Mouse (Mus musculus): ENCODE measurements around the gene Gapdhs. TPM values are rescaled to one million over a fixed set of nuclear protein-coding genes. Genes with fewer than 3 reads are reported as not detected.
A peak's percentile ranks its signal among the peaks of the same experiment; 100 is the strongest.
"Not testable (repeated sequence)": the region's sequence is repeated elsewhere in the genome, so short reads cannot be mapped to it uniquely, and the experiment has no call there.

Gapdhs gene
- 0.57 and 0.59 TPM in 2 replicates for polyA plus RNA-seq (2014; fragmentation: Nextera tagmentation; extraction: Ambion mirVana)

DNA sequence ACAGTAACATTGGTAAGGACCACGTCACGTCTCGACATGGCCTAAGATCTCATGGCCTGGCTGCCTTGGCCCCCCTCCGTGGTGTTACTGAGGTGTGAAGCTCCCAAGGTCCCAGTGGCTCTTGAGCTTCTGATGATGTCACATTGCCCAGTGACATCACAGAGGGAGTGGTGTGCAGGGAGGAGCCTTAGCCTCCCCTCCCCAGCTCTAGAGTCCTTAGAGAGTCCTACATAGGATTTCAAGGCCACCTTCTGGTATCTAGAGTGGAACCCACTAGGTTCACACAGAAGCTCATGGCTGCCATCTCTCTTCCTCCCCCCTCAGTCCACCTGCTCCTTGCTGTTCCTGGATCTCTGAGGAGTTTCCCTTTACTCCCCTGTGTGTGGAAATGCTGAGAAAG, at the start of gene Gapdhs:
Gapdhs (minus strand) TSS at position 65 of the 400 bp plus-strand sequence.
- not testable (repeated sequence) for H3K9me3 ChIP-seq (replicated peaks; ENCODE audit: control insufficient read depth, low read length); H3K27me3 ChIP-seq (replicated peaks; ENCODE audit: control insufficient read depth, insufficient read depth, low read length); DNase-seq (ENCODE audit: low spot score); H3K4me3 ChIP-seq (ENCODE audit: low read depth, low read length); H3K36me3 ChIP-seq (ENCODE audit: control insufficient read depth, insufficient read depth, low read length); H3K9ac ChIP-seq (ENCODE audit: low read length); H3K4me1 ChIP-seq (ENCODE audit: control insufficient read depth, insufficient read depth, low read length); H3K27ac ChIP-seq (ENCODE audit: low read depth, low read length); H3K4me2 ChIP-seq (ENCODE audit: low read length); ATAC-seq
- no CpG with 5 or more reads among the region's 4 CpGs for WGBS

DNA sequence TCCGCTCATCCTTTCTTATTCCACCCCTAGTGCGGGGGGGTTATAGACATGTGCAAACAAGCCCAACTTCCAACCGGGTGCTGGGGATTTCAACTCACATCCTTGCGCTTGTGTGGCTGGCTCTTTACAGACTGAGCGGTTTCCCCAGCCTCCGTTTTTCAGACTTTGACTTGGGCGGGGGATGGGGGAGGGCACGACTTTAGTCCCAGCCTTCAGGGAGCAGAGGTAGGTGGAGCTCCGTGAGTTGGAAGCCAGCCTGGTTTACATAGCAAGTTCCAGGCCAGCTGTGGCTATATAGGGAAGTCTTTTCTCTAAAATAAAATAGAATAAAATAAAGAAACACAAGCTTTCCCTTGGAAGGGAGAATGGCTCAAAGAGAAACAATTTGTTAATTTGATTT, 48.4 kb upstream of the Gapdhs start:
- WGBS = 28% methylated on average over 9 of the region's 9 CpGs
- Histone ChIP-seq H3K4me2 (ENCODE audit: low read length) (no peak overlapping the region), H3K27me3 (replicated peaks; ENCODE audit: control insufficient read depth, insufficient read depth, low read length) (no peaks in the 10 kb centered on the region), H3K9ac (ENCODE audit: low read length) (no peak overlapping the region), H3K9me3 (replicated peaks; ENCODE audit: control insufficient read depth, low read length) (no peaks in the 10 kb centered on the region), H3K27ac (ENCODE audit: low read depth, low read length) (no peak overlapping the region), H3K4me1 (ENCODE audit: control insufficient read depth, insufficient read depth, low read length) (no peaks in the 10 kb centered on the region), H3K4me3 (ENCODE audit: low read depth, low read length) (no peak overlapping the region), H3K36me3 (ENCODE audit: control insufficient read depth, insufficient read depth, low read length) (no peaks in the 10 kb centered on the region)
- DNase-seq (ENCODE audit: low spot score) (no peak), ATAC-seq (no peak)

DNA sequence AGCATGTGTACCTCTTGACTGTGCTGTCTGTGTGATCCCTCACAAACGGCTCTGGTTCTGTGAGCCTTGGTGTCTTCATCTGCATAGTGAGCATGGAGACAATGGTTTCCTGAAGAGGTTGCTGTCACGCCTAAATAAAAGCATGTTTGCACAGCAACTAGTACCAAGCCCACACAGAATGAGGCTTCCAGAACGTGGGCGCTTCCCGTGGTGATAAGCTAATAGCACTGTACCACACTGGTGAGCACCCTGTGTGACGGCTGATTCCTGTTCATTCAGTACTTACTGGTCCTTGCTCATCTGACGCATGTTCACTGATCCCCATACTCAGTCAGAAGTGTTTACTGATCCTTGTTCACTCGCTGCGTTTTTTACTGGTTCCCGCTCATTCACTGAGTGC, 46.7 kb upstream of the Gapdhs start:
- H3K9ac ChIP-seq (ENCODE audit: low read length) = no peak overlapping the region
- H3K4me3 ChIP-seq (ENCODE audit: low read depth, low read length) = no peak overlapping the region
- DNase-seq (ENCODE audit: low spot score) (no peak), ATAC-seq (no peak)
- 81% methylated on average over 10 of the region's 10 CpGs for WGBS
- H3K27me3 ChIP-seq (replicated peaks; ENCODE audit: control insufficient read depth, insufficient read depth, low read length) = no peaks in the 10 kb centered on the region
- H3K4me2 ChIP-seq (ENCODE audit: low read length) = no peak overlapping the region
- no peaks in the 10 kb centered on the region for H3K36me3 ChIP-seq (ENCODE audit: control insufficient read depth, insufficient read depth, low read length)
- H3K9me3 ChIP-seq (replicated peaks; ENCODE audit: control insufficient read depth, low read length) = no peaks in the 10 kb centered on the region
- peaks cover 5% of the 10 kb centered on the region; the same call in 1 of the 2 replicates for H3K4me1 ChIP-seq (ENCODE audit: control insufficient read depth, insufficient read depth, low read length)
- no peak overlapping the region for H3K27ac ChIP-seq (ENCODE audit: low read depth, low read length)

DNA sequence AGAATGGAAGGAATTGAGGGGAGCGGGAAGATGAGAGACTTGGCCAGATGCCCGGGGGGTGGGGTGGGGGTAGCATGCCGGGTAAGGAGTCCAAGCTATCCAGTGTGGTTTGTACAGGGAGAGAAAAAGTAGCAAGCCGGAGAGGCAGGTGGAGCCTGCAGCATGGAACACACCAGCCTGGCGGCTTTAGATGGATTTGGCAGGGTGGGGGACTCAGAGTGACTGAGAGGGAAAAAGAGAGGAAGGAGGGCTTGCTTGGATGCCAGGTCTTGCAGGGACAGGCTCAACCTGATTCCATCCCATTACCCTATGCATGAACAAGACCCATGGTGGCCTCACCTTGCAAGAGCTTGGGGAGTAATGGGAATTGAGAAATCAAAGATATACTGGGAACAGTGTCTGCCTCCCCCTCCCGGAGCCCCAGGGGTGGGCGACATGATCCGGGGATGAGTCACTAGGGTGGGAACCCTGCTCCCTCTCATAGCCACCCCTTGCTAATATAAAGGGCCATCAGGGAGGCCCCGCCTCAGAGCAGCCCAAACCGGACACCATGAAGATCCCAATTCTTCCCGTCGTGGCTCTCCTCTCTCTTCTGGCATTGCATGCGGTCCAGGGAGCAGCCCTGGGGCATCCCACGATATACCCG, 44.0 kb upstream of the Gapdhs start, which contains the start of gene Krtdap:
Krtdap (plus strand) TSS at position 520 of the 646 bp plus-strand sequence.
- 42% methylated on average over 15 of the region's 15 CpGs for WGBS
- Histone ChIP-seq H3K9ac (ENCODE audit: low read length) (no peak within 1 kb of the TSS), H3K27ac (ENCODE audit: low read depth, low read length) (no peak within 1 kb of the TSS), H3K4me2 (ENCODE audit: low read length) (no peak within 1 kb of the TSS), H3K4me3 (ENCODE audit: low read depth, low read length) (no peak within 1 kb of the TSS), H3K36me3 (ENCODE audit: control insufficient read depth, insufficient read depth, low read length) (no peaks in the 10 kb centered on the region), H3K27me3 (replicated peaks; ENCODE audit: control insufficient read depth, insufficient read depth, low read length) (no peaks in the 10 kb centered on the region), H3K9me3 (replicated peaks; ENCODE audit: control insufficient read depth, low read length) (no peaks in the 10 kb centered on the region), H3K4me1 (ENCODE audit: control insufficient read depth, insufficient read depth, low read length) (peaks cover 5% of the 10 kb centered on the region; the same call in 1 of the 2 replicates)
- no peak for DNase-seq (ENCODE audit: low spot score)
- ATAC-seq = no peak

DNA sequence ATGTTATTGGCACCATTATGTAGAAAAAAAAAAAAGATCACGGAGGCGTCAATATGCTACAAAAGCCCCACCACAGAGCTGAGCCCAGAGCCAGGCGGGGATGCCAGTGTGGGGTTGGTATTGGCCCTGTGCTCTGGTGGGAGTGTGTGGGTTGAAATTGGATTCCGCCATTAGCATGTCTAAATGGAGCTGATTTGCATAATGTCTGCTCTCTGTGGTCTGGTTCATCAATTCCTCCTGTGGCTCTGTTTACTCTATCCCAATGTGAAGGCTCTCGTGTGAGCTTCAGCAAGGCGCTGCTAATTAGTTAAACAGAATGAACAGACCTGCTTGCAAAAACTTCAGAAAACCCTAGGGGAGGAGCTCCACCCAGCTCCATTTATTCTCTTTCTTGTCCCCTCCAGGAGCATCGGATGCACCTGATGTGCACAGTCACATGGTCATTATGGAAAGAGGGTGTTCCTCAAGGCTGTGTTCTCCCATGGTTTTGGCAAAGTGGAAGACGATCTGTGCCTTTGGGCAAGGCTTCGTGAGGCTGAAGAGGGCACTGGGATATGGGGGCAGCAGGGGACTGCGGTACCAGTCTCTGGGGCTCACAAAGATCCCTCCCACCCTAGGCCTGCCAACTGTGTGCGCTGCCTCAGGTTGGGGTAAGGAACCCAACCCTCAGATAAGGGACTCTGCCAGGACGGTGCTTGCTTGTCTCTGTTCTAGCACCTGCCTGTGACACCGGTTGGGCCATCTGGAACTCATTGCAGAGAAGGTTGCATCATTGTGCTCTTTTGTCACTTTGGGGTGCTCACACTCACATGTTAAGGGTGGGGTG, 42.5 kb upstream of the Gapdhs start:
- no peaks in the 10 kb centered on the region for H3K36me3 ChIP-seq (ENCODE audit: control insufficient read depth, insufficient read depth, low read length)
- no peak overlapping the region; the same call in 1 of the 2 replicates for H3K27ac ChIP-seq (ENCODE audit: low read depth, low read length)
- H3K9ac ChIP-seq (ENCODE audit: low read length) = no peak overlapping the region
- H3K27me3 ChIP-seq (replicated peaks; ENCODE audit: control insufficient read depth, insufficient read depth, low read length) = no peaks in the 10 kb centered on the region
- peaks cover 5% of the 10 kb centered on the region; the same call in 1 of the 2 replicates for H3K4me1 ChIP-seq (ENCODE audit: control insufficient read depth, insufficient read depth, low read length)
- 34% methylated on average over 13 of the region's 13 CpGs for WGBS
- no peaks in the 10 kb centered on the region for H3K9me3 ChIP-seq (replicated peaks; ENCODE audit: control insufficient read depth, low read length)
- ATAC-seq (peak; percentile 72), DNase-seq (ENCODE audit: low spot score) (peak; percentile 73)
- no peak overlapping the region for H3K4me2 ChIP-seq (ENCODE audit: low read length)
- H3K4me3 ChIP-seq (ENCODE audit: low read depth, low read length) = no peak overlapping the region

DNA sequence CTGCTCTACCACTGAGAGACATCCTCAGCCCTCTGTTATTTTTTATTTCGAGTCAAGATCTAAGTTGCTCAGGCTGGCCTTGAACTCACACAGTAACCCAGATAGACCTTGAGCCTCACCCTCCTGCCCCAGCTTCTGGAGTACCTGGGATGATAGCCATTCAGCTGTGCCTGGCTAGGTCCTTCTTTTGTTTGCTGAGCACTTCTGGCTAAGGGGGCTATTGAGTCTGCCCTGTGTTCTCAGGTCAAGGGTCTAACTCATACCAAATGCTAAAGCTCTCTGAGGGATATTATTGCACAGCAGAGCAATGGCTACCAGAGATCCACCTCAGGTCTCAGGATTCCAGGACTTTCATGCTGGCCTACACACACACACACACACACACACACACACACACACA, 41.7 kb upstream of the Gapdhs start:
- ATAC-seq = no peak

DNA sequence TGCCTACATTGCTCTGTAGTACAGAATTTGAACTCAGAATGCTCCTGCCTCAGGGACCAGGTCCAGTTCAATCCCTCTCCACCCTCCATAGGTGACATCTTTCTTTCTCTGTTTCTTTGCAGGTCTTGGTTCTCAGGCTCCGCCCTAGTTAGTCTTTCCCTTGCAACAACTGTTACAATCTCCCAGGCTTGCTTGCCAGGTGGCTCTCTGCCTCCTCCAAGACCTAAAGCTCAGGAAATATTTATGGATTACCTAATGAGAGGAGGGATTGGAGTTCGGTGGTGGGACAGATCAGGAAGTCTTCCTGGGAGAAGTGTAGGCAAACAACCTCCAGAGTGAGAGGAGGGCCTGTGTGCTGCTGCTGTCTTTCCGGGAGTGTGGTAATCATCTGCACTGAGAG, 39.2 kb upstream of the Gapdhs start:
- WGBS = 87% methylated on average over 3 of the region's 3 CpGs
- no peak for ATAC-seq

More for the DNA sequence above, 41.7 kb upstream of the Gapdhs start:
- no peak overlapping the region for H3K9ac ChIP-seq (ENCODE audit: low read length)
- H3K4me1 ChIP-seq (ENCODE audit: control insufficient read depth, insufficient read depth, low read length) = peaks cover 5% of the 10 kb centered on the region; the same call in 1 of the 2 replicates
- DNase-seq (ENCODE audit: low spot score) = no peak
- H3K27ac ChIP-seq (ENCODE audit: low read depth, low read length) = no peak overlapping the region
- H3K4me3 ChIP-seq (ENCODE audit: low read depth, low read length) = no peak overlapping the region
- H3K27me3 ChIP-seq (replicated peaks; ENCODE audit: control insufficient read depth, insufficient read depth, low read length) = no peaks in the 10 kb centered on the region
- WGBS = 84% methylated on average over 1 of the region's 1 CpGs
- no peak overlapping the region for H3K4me2 ChIP-seq (ENCODE audit: low read length)
- H3K9me3 ChIP-seq (replicated peaks; ENCODE audit: control insufficient read depth, low read length) = no peaks in the 10 kb centered on the region
- no peaks in the 10 kb centered on the region for H3K36me3 ChIP-seq (ENCODE audit: control insufficient read depth, insufficient read depth, low read length)

DNA sequence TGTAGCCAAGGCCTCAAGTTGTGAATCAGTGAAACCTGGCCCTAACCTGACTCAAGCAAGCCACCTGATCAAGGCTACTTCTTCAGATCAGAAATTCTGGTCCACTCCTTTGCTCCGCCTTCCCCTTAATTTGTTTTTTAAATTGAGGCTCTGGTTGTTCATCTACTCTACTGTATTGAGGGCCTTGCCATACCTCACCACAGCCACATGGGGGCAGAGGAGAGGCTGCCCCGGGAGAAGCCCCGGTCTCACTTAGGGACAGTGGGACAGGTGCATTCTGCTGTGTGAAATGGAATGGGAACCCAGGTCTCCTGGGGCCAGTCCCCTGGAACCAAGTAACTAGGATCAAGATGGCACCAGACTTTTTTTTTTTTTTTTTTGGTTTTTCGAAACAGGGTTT, 38.3 kb upstream of the Gapdhs start:
- WGBS = 69% methylated on average over 4 of the region's 4 CpGs
- ATAC-seq (no peak), DNase-seq (ENCODE audit: low spot score) (no peak)
- Histone ChIP-seq H3K27me3 (replicated peaks; ENCODE audit: control insufficient read depth, insufficient read depth, low read length) (no peaks in the 10 kb centered on the region), H3K4me1 (ENCODE audit: control insufficient read depth, insufficient read depth, low read length) (peaks cover 5% of the 10 kb centered on the region; the same call in 1 of the 2 replicates), H3K9ac (ENCODE audit: low read length) (no peak overlapping the region), H3K9me3 (replicated peaks; ENCODE audit: control insufficient read depth, low read length) (no peaks in the 10 kb centered on the region), H3K27ac (ENCODE audit: low read depth, low read length) (no peak overlapping the region), H3K36me3 (ENCODE audit: control insufficient read depth, insufficient read depth, low read length) (no peaks in the 10 kb centered on the region), H3K4me3 (ENCODE audit: low read depth, low read length) (no peak overlapping the region), H3K4me2 (ENCODE audit: low read length) (no peak overlapping the region)

More for the DNA sequence above, 39.2 kb upstream of the Gapdhs start:
- Histone ChIP-seq H3K9me3 (replicated peaks; ENCODE audit: control insufficient read depth, low read length) (no peaks in the 10 kb centered on the region), H3K36me3 (ENCODE audit: control insufficient read depth, insufficient read depth, low read length) (no peaks in the 10 kb centered on the region), H3K9ac (ENCODE audit: low read length) (no peak overlapping the region), H3K27me3 (replicated peaks; ENCODE audit: control insufficient read depth, insufficient read depth, low read length) (no peaks in the 10 kb centered on the region), H3K4me2 (ENCODE audit: low read length) (no peak overlapping the region), H3K4me1 (ENCODE audit: control insufficient read depth, insufficient read depth, low read length) (peaks cover 5% of the 10 kb centered on the region; the same call in 1 of the 2 replicates), H3K4me3 (ENCODE audit: low read depth, low read length) (no peak overlapping the region), H3K27ac (ENCODE audit: low read depth, low read length) (no peak overlapping the region)
- DNase-seq (ENCODE audit: low spot score) = no peak

DNA sequence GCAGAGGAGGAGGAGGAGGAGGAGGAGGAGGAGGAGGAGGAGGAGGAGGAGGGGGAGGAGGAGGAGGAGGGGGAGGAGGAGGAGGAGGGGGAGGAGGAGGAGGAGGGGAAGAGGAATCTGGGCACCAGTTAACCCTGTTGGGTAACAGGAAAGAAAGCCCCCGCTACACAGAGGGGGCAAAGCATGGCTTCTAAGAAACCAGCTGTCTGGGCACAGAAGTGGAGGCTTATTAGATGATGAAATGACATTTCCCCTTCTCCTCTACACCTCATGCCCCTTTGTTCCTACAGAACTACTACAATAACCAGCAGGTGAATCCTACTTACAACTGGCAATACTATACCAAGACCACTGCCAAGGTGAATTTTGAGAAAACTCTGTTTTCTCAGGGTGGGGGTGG, 34.4 kb upstream of the Gapdhs start:
- Histone ChIP-seq H3K4me1 (ENCODE audit: control insufficient read depth, insufficient read depth, low read length) (no peaks in the 10 kb centered on the region), H3K36me3 (ENCODE audit: control insufficient read depth, insufficient read depth, low read length) (no peaks in the 10 kb centered on the region), H3K27me3 (replicated peaks; ENCODE audit: control insufficient read depth, insufficient read depth, low read length) (no peaks in the 10 kb centered on the region), H3K9ac (ENCODE audit: low read length) (no peak overlapping the region), H3K4me2 (ENCODE audit: low read length) (no peak overlapping the region), H3K27ac (ENCODE audit: low read depth, low read length) (no peak overlapping the region), H3K4me3 (ENCODE audit: low read depth, low read length) (no peak overlapping the region), H3K9me3 (replicated peaks; ENCODE audit: control insufficient read depth, low read length) (no peaks in the 10 kb centered on the region)
- ATAC-seq (no peak), DNase-seq (ENCODE audit: low spot score) (no peak)
- 59% methylated on average over 1 of the region's 1 CpGs for WGBS

Data from forebrain, embryonic 14.5 days (tissue).